Mouse (Mus musculus): Measurements from ENCODE around the gene Slc36a1.

DNA sequence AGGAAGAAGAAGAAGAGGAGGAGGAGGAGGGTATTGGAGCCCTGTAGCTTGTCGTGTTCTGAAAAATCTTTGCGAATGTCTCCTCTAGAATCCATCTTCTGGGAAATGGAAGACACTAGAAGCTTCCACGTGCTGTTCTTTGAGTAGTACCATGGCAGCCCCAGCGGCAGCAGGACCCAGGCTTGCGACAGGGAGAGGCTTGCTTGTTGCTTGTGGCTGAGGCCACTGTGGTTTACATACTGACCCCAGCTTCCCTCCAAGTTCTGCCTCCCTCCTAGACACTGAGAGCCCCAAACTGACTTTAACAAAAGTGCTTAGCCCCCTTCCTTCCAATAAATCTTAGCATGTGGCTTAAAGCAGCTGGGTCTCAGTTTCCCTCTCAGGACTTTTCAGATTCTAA is 19.9 kb upstream of the Slc36a1 start:
- no peak for TF ChIP-seq CTCF (IDR thresholded peaks at IDR 0.05; ENCODE audit: control insufficient read depth, insufficient read depth, low read length)
- no peak for TF ChIP-seq POLR2A (IDR thresholded peaks at IDR 0.05; ENCODE audit: borderline replicate concordance, control insufficient read depth, low read depth, low read length)
